Mouse (Mus musculus) neural tube, embryonic 11.5 days (tissue): ENCODE measurements around the gene Rab43. TPM values are rescaled to one million over a fixed set of nuclear protein-coding genes. Genes with fewer than 3 reads are reported as not detected.

Experiments
- ATAC-seq: fragments of 200-750 bp; cut with Nextera tagmentation; 2 replicates; pipeline ENCODE4 v1.8.0; 2017; ENCODE audit warnings: moderate number of reproducible peaks, mild to moderate bottlenecking, moderate TSS enrichment, moderate library complexity; ENCODE audit not compliant: insufficient read depth, low FRiP score, low TSS enrichment
- DNase-seq: peaks from one replicate; pipeline ENCODE4 v3.0.0-alpha.2; 2015; ENCODE audit warnings: low spot score
- H3K27ac ChIP-seq: fragments of 300-500 bp; sonication (generic); 2 replicates; pipeline ENCODE4 v1.5.1; 2014; ENCODE audit warnings: low read depth, mild to moderate bottlenecking, low read length
- H3K27me3 ChIP-seq: fragments of 300-500 bp; sonication (generic); 2 replicates; pipeline ENCODE4 v1.6.1; 2014; ENCODE audit warnings: mild to moderate bottlenecking, low read length, mixed read lengths; ENCODE audit not compliant: control insufficient read depth, insufficient read depth
- H3K36me3 ChIP-seq: fragments of 300-500 bp; sonication (generic); 2 replicates; pipeline ENCODE4 v1.6.1; 2014; ENCODE audit warnings: mild to moderate bottlenecking, low read length, moderate library complexity, mixed read lengths; ENCODE audit not compliant: control insufficient read depth, insufficient read depth
- H3K4me1 ChIP-seq: fragments of 300-500 bp; sonication (generic); 2 replicates; pipeline ENCODE4 v1.6.1; 2014; ENCODE audit warnings: low read length, mixed read lengths; ENCODE audit not compliant: control insufficient read depth, insufficient read depth
- H3K4me2 ChIP-seq: fragments of 300-500 bp; sonication (generic); 2 replicates; pipeline ENCODE4 v1.6.1; 2014; ENCODE audit warnings: low read depth, mild to moderate bottlenecking, moderate library complexity
- H3K4me3 ChIP-seq: fragments of 300-500 bp; sonication (generic); 2 replicates; pipeline ENCODE4 v1.5.1; 2014; ENCODE audit warnings: low read depth, low read length
- H3K9ac ChIP-seq: fragments of 300-500 bp; sonication (generic); 2 replicates; pipeline ENCODE4 v1.6.1; 2014; ENCODE audit warnings: mild to moderate bottlenecking, low read length
- H3K9me3 ChIP-seq: fragments of 300-500 bp; sonication (generic); 2 replicates; pipeline ENCODE4 v1.6.1; 2016; ENCODE audit warnings: low read length; ENCODE audit not compliant: control insufficient read depth
- WGBS: fragments of 180-500 bp; shearing (Covaris S2); extraction: QIAGEN DNeasy Blood & Tissue Kit; methylation state at CpG from one replicate; pipeline ENCODE4 v1.1.7; 2014; 5-methylcytosine and 5-hydroxymethylcytosine counted together
- polyA plus RNA-seq: library from polyadenylated mRNA; unstranded; fragments of >200 nt; fragmentation: Nextera tagmentation; extraction: Ambion mirVana; gene quantifications from 2 replicates; pipeline ENCODE4 v1.2.1, GENCODE M21; 2014

Gene Rab43
- polyA plus RNA-seq, 1 experiment from 2014 or later, result 7.9 TPM

DNA sequence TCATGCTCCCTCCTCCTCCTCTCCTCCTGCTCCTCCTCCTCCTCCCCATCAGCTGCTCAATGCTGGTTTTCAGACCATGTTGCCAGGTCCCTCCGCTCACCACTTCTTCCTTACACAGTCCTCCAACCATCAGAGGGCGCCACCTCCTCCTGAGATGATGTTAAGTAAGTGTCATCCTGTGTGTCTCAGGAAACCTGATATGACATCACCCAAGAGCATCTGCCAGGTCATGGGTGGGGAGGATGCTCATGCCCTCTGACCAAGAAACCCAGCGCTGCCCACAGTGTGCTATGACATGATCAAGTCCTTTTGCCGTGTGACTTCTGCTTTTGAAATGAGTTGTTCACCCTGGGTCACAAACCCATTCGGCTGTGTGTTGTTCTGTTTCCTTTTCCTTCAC is 69.2 kb downstream of the Rab43 start:
- DNase-seq, result no peak
- Histone ChIP-seq H3K9ac (no peak overlapping the region), H3K36me3 (no peaks in the 10 kb centered on the region), H3K4me3 (no peak overlapping the region), H3K27me3 (no peaks in the 10 kb centered on the region), H3K9me3 (no peaks in the 10 kb centered on the region), H3K27ac (no peak overlapping the region), H3K4me2 (no peak overlapping the region), H3K4me1 (0 out of 2 replicates have a peak, but pooled peaks cover 6% of the 10 kb centered on the region)
- WGBS, result 79% methylated on average over 5 of the region's 5 CpGs
- no peak for ATAC-seq

DNA sequence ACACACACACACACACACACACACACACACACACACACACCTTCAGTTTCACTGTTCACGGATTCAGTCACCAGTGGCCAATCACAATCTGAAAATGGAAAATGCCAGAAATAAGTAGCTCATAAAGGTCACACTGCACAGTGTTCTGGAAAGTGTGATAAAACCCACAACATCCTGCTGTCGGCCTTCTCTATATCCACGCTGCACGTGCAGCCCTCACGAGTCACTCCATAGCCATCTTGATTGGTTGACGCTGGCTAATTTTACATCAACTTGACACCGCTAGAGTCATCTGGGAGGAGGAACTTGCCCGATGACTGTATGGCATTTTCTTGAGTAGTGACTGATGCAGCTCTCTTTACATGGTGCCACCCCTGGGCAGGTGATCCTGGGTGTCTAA is 70.0 kb downstream of the Rab43 start:
- 94% methylated on average over 8 of the region's 8 CpGs for WGBS
- DNase-seq (no peak), ATAC-seq (no peak)
- Histone ChIP-seq H3K4me1 (0 out of 2 replicates have a peak, but pooled peaks cover 6% of the 10 kb centered on the region), H3K9me3 (no peaks in the 10 kb centered on the region), H3K36me3 (no peaks in the 10 kb centered on the region), H3K4me3 (no peak overlapping the region), H3K4me2 (no peak overlapping the region), H3K27me3 (no peaks in the 10 kb centered on the region), H3K9ac (no peak overlapping the region), H3K27ac (no peak overlapping the region)

DNA sequence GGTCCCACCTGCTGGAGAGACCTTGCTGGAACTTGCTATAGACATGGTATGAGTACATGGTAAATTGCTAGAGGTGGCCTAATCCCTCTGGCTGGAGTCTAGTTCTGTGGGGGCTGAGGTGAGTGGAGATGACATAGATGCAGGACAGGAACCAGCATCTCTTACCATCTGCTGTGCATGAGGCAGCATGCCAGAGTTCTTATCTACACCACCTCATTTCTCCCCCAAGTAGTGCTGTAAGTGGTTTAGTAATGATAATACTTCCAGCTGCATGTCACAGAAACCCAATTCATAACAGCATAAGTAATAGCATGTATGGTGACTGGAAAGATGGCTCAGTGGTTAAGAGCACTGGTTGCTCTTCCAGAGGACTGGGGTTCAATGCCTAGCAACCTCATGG is 71.5 kb downstream of the Rab43 start:
- ATAC-seq (no peak), DNase-seq (no peak)
- Histone ChIP-seq H3K4me1 (0 out of 2 replicates have a peak, but pooled peaks cover 6% of the 10 kb centered on the region), H3K4me3 (no peak overlapping the region), H3K27me3 (no peaks in the 10 kb centered on the region), H3K27ac (no peak overlapping the region), H3K9me3 (no peaks in the 10 kb centered on the region), H3K36me3 (no peaks in the 10 kb centered on the region), H3K4me2 (no peak overlapping the region), H3K9ac (no peak overlapping the region)

DNA sequence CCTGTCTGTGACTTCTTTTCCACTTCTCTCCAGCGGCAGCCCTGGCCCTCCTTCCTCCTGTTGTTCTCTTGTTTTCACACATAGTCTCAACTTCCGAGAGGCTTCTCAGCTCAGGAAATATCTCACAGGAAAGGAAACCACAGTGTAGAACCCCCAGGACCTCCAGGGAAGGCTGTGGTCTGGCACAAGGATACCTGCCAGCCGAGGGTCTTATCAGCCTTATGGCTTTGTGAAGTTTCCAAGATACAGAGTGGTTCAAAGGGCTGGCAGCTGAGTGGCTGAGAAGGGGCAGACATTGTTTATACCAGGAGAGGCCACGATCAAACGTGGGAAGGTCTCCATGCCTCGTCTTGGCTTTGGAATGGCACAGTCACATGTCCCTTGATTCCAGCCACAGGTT is 72.1 kb downstream of the Rab43 start:
- Histone ChIP-seq H3K4me2 (no peak overlapping the region), H3K9ac (no peak overlapping the region), H3K27ac (no peak overlapping the region), H3K36me3 (no peaks in the 10 kb centered on the region), H3K27me3 (no peaks in the 10 kb centered on the region), H3K4me3 (no peak overlapping the region), H3K4me1 (0 out of 2 replicates have a peak, but pooled peaks cover 6% of the 10 kb centered on the region), H3K9me3 (no peaks in the 10 kb centered on the region)
- 57% methylated on average over 6 of the region's 6 CpGs for WGBS
- ATAC-seq (no peak), DNase-seq (no peak)

Other genes starting within 250 kb of the Rab43 start
- gene Prokr1, start 221.4 kb downstream of the Rab43 start, polyA plus RNA-seq, result 3.4 and 3.6 TPM in 2 replicates
- gene Aplf, start 140.0 kb downstream of the Rab43 start, polyA plus RNA-seq, result 14.9 and 15.4 TPM in 2 replicates
- gene Efcc1, start 81.3 kb downstream of the Rab43 start, polyA plus RNA-seq, result 6.2 and 6.4 TPM in 2 replicates
- gene Gp9, start 34.1 kb downstream of the Rab43 start, polyA plus RNA-seq, result 2.6 and 4.3 TPM in 2 replicates
- 2.7 and 4.6 TPM in 2 replicates for gene Gm45140, start 23.6 kb upstream of the Rab43 start, polyA plus RNA-seq
- gene Isy1, start 26.6 kb upstream of the Rab43 start, polyA plus RNA-seq, result 45.6 and 59.3 TPM in 2 replicates
- 1,129 and 1,155 TPM in 2 replicates for gene Cnbp, start 38.9 kb upstream of the Rab43 start, polyA plus RNA-seq
- 156 and 169 TPM in 2 replicates for gene Copg1, start 75.7 kb upstream of the Rab43 start, polyA plus RNA-seq
- 44.7 and 49.0 TPM in 2 replicates for gene Hmces, start 101.8 kb upstream of the Rab43 start, polyA plus RNA-seq
- gene H1fx, start 169.5 kb upstream of the Rab43 start, polyA plus RNA-seq, result 91.9 and 92.1 TPM in 2 replicates
- 275 and 276 TPM in 2 replicates for gene Rab7, start 233.1 kb upstream of the Rab43 start, polyA plus RNA-seq